Mouse (Mus musculus): ENCODE data around the gene D630045J12Rik.

D630045J12Rik gene

DNA sequence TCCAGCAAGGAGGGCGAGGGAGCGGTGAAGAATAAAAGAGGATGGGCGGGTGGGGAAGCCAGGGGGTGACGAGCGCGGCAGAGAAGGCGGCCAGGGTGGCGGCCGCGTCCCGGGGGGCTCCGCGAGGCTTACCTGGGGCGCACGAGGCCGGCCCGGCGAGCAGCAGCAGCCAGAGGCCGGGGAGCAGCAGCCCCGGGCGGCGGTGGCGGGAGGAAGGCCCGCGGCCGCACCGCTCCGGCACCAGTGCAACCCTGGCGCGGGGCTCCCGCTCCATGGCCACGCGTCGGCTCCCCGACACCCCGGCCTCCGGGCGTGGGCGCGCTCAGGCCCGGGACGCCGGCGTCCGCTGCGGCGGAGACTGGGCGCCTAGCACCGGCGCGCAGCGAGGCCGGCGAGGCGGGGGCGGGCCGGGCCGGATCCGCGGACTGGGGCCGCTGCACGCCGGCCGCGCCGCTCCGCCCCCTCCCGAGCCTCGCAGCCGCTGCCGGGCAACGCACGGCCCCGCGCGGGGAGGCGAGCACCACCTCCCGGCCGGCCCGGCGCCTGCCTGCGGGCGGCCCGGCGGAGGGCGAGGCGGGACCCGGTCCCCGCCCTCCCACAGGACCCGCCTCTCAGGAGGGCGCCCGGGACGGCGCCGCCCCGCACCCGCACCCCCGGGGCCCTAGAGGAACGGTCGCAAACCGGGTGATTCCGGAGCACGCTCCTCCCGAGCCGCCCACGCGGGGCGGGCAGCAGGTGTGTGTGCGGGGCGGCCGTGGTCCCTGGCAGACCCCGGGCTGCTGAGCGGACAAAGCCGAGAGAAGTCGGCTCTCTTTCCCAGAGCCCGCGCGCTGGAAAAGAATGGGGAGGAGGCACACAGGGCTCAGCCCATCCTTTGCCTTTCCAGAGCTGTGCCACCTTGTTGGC, at the start of gene D630045J12Rik:
Gene D630045J12Rik (minus strand): TSS at position 274 of the 906 bp plus-strand sequence.
- DNase-seq (ENCODE audit: low spot score in 2 of 2) = peak; percentile 71 to 72

GRCm38 (mm10) chr6:38298761-38299401, 45.1 kb upstream of the D630045J12Rik start, which contains the start of gene Zc3hav1l:
Gene Zc3hav1l, minus strand, starts transcription at chr6:38299259.
- DNase-seq (ENCODE audit: low spot score in 2 of 2) = peak; percentile 54 to 59

DNA sequence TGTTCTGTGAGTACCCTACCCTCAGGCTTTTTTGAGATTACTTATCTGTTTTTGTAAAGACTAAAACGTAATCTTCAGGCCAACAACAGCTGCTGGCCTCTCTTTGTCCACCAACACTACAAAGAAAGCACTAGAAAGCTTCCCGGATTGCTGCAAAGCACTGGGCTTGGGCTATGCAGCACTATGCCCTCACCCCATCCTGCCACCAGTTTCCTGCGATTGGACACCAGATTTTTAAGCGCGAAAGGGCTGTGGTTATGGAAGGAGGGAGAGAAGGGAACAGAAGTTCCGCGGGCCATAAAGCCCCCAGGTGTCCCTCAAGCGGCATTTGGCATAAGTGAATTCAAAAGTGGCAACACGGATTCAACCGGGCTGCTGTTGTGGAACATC, 44.4 kb upstream of the D630045J12Rik start:
- peak in 1 of 2 experiments; percentile 4 for DNase-seq (ENCODE audit: low spot score in 2 of 2)

GRCm38 (mm10) chr6:38297580-38298245, 43.9 kb upstream of the D630045J12Rik start:
- no peak for DNase-seq (ENCODE audit: low spot score in 2 of 2)

- DNase-seq (ENCODE audit: low spot score in 2 of 2) = no peak
Observed at GRCm38 (mm10) chr6:38293708-38294107, 39.9 kb upstream of the D630045J12Rik start.

DNA sequence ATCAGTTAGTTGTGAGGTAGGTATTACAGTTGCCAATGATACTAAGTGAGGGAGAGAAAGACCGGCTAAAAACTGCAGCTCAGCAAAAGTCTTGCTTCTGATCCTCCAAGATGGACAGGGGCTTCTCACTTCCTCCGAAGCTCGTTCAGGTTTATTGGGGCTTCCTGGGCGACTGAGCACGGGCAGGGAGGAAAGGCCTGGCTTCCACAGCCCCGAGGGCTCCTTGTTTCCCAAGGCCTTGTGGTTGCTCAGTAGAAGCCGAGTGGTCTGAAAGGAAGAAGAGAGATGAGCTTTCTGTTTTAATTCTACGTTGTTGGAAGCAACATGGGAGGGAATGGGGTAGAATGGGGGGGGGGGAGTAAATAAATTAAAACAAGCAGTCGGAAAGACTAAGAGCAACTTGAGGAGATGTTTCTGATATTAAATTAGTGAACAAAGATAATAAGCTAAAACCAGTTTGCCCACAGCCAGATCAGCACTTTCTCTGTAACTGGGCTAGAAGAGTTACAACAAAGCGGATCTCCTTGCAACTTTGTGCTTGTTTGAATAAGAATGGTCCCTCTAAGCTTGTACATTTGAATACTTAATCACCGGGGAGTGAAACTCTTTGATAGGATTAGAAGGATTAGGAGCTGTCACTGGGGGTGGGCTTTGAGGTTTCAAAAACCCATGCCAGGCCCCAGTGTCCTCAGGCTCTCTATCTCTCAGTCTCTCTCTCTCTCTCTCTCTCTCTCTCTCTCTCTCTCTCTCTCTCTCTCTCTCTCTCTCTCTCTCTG, 39.2 kb upstream of the D630045J12Rik start:
- no peak for DNase-seq (ENCODE audit: low spot score in 2 of 2)

GRCm38 (mm10) chr6:38284422-38284821, 30.6 kb upstream of the D630045J12Rik start:
- DNase-seq (ENCODE audit: low spot score in 2 of 2) = no peak

GRCm38 (mm10) chr6:38264466-38264865, 10.7 kb upstream of the D630045J12Rik start:
- DNase-seq (ENCODE audit: low spot score in 2 of 2) = no peak

DNA sequence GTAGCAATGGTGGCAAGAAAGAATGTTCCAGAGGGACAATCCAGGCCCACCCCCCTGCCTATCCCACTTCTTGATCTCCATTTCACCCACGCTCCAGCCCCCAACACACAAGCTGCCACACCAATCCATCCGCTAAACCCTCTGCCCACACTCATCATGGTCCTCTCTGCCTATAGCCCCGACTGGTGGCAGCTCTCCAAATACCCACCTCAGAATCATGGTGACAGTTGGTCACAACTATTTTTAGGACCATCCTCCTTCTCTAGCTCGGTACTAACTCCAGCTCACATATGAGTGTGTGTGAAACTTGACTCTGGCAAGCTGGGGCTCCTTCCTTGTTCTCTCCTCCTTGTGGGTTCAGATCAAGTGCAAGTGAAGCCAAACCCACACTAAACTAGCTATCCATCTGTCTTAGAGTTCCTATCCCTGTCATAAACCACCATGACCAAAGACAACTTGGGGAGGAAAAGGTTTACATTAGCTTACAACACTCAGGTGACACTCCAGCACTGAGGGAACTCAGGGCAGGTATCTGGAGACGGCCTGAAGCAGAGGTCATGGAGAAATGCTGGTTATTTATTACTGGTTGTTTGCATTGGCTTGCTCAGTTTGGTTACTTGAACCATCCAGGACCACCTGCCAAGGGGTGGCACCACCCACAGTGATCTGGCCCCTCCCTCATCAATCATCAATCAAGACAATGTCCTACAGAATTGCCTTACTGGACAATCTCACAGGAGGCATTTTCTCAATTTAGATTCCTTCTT, 9.8 kb upstream of the D630045J12Rik start:
- DNase-seq (ENCODE audit: low spot score in 2 of 2) = no peak

GRCm38 (mm10) chr6:38261877-38262276, 8.1 kb upstream of the D630045J12Rik start:
- no peak for DNase-seq (ENCODE audit: low spot score in 2 of 2)

GRCm38 (mm10) chr6:38257506-38257905, 3.7 kb upstream of the D630045J12Rik start:
- no peak for DNase-seq (ENCODE audit: low spot score in 2 of 2)

GRCm38 (mm10) chr6:38256793-38257192, 3.0 kb upstream of the D630045J12Rik start:
- DNase-seq (ENCODE audit: low spot score in 2 of 2) = no peak

DNA sequence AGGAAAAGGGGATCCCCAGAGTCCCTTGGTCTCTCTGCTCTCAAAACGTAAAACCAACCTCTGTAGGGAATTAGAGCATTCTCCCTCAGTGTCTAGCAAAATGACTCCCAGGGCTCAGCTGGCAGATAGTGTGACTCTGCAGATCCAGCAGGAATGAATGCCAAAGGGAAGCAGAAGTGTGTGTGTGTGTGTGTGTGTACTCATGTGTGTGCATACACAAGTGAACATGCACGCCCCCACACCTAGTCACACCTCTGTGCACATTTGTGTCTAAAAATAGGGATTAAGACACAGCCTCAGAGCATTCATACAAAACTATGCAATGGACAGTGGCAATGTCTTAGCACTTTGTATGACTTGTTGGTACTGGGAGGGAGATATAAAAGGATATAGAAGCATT, 2.0 kb upstream of the D630045J12Rik start:
- DNase-seq (ENCODE audit: low spot score in 2 of 2) = no peak

DNA sequence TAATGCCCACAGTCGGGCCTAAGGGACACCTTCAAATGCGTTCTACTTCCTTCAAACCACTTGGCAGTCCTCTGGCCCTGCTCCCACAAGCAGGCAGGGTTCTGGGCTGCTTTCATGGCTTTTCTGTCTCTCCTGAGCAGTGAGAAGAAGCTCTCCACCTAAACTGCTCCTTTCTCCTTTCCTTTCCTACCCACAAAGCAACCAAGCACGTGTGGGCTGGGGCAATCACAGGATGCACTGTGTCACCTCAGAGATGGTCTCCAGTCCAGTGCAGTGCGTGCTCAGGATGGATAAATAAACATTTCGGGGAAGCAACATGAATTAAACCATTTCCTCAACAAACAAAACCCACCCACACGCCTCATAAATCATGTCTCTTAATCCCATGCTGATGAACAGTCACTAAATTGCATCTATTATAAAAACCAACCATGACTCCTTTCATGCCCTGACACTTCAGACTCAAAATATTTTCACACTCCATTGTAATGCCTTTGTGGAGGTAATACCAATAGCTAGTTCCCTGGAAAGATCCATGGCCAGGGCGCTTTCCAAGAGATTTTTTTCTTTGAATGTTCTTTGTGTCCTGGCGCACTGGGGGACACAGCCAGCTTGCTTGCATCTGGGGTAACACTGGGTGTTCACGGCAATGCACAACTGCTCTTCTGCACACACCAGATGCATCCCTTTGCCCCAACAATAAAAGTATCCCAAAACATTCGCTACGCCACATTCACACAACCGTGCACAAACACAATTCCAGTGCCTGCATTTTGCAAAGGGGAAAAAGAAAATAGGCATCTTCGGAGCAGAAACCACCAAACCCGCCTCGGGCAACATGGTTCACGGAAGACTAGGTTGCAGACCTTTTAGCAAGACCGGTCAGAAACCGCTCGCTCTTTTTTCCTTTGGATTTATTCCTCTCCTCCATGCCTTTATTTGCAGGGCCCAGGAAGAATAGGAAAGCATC, 758 bp downstream of the D630045J12Rik start:
- no peak for DNase-seq (ENCODE audit: low spot score in 2 of 2)

- no peak for DNase-seq (ENCODE audit: low spot score in 2 of 2)
Observed at GRCm38 (mm10) chr6:38252139-38252538, 1.7 kb downstream of the D630045J12Rik start.

- no peak for DNase-seq (ENCODE audit: low spot score in 2 of 2)
Observed at GRCm38 (mm10) chr6:38251464-38251863, 2.3 kb downstream of the D630045J12Rik start.

DNA sequence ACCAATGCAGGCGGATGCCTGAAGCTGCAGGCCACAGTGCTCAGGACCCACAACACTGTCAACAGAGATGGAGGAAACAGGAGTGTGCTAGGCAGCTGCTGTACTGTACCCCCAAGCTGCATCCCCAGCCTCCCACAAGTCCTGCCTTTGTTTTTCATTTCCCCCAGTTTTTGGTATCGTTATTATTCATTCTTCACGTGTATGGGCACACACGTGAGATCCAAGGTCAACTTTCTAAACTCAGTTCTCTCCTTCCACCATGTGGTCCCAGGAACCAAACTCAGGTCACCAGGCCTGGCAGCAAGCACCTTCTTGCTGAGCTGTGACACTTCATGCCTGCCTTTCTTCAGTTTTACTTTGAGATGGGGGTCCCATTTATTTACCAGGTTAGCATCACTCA, 6.4 kb downstream of the D630045J12Rik start:
- no peak for DNase-seq (ENCODE audit: low spot score in 2 of 2)

DNA sequence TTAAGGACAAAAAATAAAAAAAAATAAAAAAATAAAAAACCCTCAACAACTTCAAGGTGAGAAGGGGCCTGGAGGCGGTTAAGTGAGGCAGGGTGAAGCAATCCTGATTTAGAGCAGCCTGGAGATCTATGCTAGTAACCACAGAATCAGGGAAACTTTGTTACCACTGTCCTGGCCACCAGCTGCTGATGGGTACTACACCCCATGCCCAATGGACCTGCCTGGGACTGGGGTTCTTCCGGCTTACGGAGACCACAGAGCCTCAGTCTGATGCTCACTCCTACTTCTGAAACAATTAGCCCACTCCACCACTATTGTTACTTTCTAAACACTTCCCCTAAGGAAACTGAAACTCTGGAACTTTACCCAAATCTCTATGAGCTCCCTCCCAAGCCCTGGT, 9.0 kb downstream of the D630045J12Rik start:
- no peak for DNase-seq (ENCODE audit: low spot score in 2 of 2)

- DNase-seq (ENCODE audit: low spot score in 2 of 2) = no peak
Observed at GRCm38 (mm10) chr6:38244167-38244566, 9.6 kb downstream of the D630045J12Rik start.

DNA sequence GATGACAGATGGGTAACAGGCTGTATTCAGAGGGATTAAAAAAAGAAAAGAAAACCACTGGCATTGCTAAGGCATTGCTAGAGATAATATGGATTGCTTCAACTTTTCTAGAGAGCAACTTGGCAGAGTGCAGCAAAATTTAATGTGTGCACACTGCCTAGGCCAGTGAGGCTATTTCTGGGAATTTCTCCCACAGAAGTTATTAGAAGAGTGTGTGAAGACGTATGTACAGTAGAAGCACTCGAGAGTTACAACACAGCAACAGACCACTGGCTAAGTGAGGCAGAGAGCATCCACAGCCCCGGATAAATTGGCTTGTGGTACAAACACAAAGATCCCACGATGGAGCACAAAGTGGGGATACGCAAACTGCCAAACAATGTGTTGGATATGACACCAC, 11.0 kb downstream of the D630045J12Rik start:
- DNase-seq (ENCODE audit: low spot score in 2 of 2) = no peak
